Mouse (Mus musculus) heart, embryonic 11.5 days (tissue): Measurements from ENCODE around the gene Gapdhs. TPM values are rescaled to one million over a fixed set of nuclear protein-coding genes. Genes with fewer than 3 reads are reported as not detected.

Experiments used
- ATAC-seq: fragments of 200-750 bp; cut with Nextera tagmentation; replicated peaks from 2 replicates; pipeline ENCODE4 v1.8.0; 2017; ENCODE audit warnings: moderate library complexity; ENCODE audit not compliant: insufficient number of reproducible peaks, low FRiP score, low TSS enrichment
- H3K27ac ChIP-seq: fragments of 300-500 bp; sonication (generic); 2 replicates; pipeline ENCODE4 v1.5.1; 2014; ENCODE audit warnings: mild to moderate bottlenecking, low read depth, low read length
- H3K27me3 ChIP-seq: fragments of 300-500 bp; sonication (generic); 2 replicates; pipeline ENCODE4 v1.6.1; 2014; ENCODE audit warnings: mild to moderate bottlenecking, low read length, mixed read lengths; ENCODE audit not compliant: control insufficient read depth, insufficient read depth
- H3K36me3 ChIP-seq: fragments of 300-500 bp; sonication (generic); 2 replicates; pipeline ENCODE4 v1.6.1; 2014; ENCODE audit warnings: mild to moderate bottlenecking, low read length, moderate library complexity, mixed read lengths; ENCODE audit not compliant: control insufficient read depth, insufficient read depth
- H3K4me1 ChIP-seq: fragments of 300-500 bp; sonication (generic); 2 replicates; pipeline ENCODE4 v1.6.1; 2014; ENCODE audit warnings: low read length; ENCODE audit not compliant: control insufficient read depth, insufficient read depth
- H3K4me2 ChIP-seq: fragments of 300-500 bp; sonication (generic); 2 replicates; pipeline ENCODE4 v1.6.1; 2014; ENCODE audit warnings: mild to moderate bottlenecking, moderate library complexity
- H3K4me3 ChIP-seq: fragments of 300-500 bp; sonication (generic); 2 replicates; pipeline ENCODE4 v1.5.1; 2014; ENCODE audit warnings: low read depth, low read length
- H3K9ac ChIP-seq: fragments of 300-500 bp; sonication (generic); 2 replicates; pipeline ENCODE4 v1.6.1; 2014; ENCODE audit warnings: mild to moderate bottlenecking, low read depth, low read length, moderate library complexity
- H3K9me3 ChIP-seq: fragments of 300-500 bp; sonication (generic); replicated peaks from 2 replicates; pipeline ENCODE4 v1.6.1; 2016; ENCODE audit warnings: low read length; ENCODE audit not compliant: control insufficient read depth
- WGBS: fragments of 180-500 bp; shearing (Covaris S2); extraction: QIAGEN DNeasy Blood & Tissue Kit; methylation state at CpG from one replicate; pipeline ENCODE4 v1.1.7; 2014; ENCODE audit not compliant: insufficient replicate concordance; 5-methylcytosine and 5-hydroxymethylcytosine counted together
- polyA plus RNA-seq: library from polyadenylated mRNA; unstranded; fragments of >200 nt; fragmentation: Nextera tagmentation; extraction: Ambion mirVana; gene quantifications from 2 replicates; pipeline ENCODE4 v1.2.1, GENCODE M21; 2014

The Gapdhs gene
- polyA plus RNA-seq, 1 experiment from 2014 or later: 0.36 TPM

DNA sequence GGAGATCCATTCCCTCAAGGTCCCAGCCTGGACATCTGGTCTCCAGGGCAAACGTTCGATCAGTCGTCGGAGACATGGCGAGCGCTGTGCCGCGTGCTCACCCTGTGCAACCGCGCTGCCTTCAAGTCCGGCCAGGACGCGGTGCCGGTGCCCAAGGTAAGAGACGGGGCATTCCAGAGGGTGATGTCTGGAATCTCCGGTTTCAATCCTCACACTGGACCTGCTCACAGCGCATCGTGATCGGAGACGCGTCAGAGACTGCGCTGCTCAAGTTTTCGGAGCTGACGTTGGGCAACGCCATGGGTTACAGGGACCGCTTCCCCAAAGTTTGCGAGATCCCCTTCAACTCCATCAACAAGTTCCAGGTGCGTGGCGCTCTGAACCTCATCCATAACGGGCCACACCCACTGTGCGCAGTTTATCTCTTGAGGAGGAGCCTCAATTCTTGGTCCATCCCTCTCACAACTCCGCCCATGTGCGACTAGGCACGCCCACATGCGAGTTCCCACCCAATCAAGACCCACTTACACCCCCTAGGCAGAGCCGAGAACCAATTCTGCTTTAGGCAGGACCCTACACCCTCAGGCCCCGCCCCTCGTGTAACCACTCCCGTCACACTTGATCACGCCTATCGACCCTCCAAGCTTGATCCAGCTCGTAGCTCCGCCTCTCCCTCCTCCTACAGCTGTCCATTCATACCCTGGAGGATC, 26.3 kb downstream of the Gapdhs start:
- Histone ChIP-seq H3K4me3 (peak overlapping the region; percentile 26), H3K36me3 (no peaks in the 10 kb centered on the region), H3K27me3 (peaks cover 41% of the 10 kb centered on the region), H3K4me2 (peak overlapping the region; percentile 56), H3K9ac (no peak overlapping the region), H3K9me3 (no peaks in the 10 kb centered on the region), H3K27ac (no peak overlapping the region), H3K4me1 (no peaks in the 10 kb centered on the region)
- WGBS: 3% methylated on average over 43 of the region's 43 CpGs
- peak; percentile 88 for ATAC-seq

DNA sequence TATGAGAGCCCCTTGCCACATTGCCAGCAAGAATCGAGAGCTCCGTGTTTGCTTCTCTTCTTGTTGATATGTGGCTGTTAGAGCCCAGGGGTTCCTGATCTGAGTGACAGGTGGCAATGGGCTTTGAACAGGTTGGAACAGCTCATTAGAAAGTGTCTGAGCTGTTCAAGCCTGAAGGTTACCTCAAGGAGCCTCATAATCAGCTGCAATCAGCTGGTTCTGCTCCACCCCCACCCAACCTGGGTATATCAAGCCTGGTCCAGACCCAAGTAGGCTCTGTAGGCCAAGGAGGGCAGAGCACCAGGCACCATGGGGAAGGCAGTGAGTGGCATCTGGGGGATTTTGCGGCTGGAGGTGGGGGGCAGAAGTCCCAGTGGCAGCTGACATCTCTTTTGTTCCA, 31.5 kb downstream of the Gapdhs start, which contains the start of gene Atp4a:
Gene Atp4a (plus strand): TSS at position 268 of the 400 bp plus-strand sequence.
- Histone ChIP-seq H3K27ac (no peak within 1 kb of the TSS), H3K9ac (no peak within 1 kb of the TSS), H3K27me3 (peaks cover 24% of the 10 kb centered on the region), H3K9me3 (no peaks in the 10 kb centered on the region), H3K4me1 (peaks cover 8% of the 10 kb centered on the region), H3K36me3 (no peaks in the 10 kb centered on the region), H3K4me2 (no peak within 1 kb of the TSS), H3K4me3 (no peak within 1 kb of the TSS)
- ATAC-seq: no peak
- 75% methylated on average over 3 of the region's 3 CpGs for WGBS

DNA sequence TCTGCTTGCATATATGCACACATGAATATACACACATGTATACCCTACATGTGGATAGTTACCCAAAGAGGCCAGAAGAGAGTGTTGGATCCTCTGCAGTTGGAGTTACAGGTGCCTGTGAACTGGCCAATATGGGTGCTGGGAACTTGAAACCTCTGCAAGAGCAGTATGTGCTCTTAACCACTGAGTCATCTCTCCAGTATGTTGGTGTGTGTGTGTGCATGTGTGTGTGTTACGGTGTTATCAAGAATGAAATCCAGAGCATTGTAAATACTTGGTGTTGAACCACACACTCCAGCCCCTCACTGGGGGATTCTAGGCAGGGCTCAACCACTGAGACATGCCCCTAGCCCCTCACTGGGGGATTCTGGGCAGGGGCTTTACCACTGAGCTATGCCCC, 36.0 kb downstream of the Gapdhs start:
- no peak for ATAC-seq
- Histone ChIP-seq H3K27ac (no peak overlapping the region), H3K36me3 (no peaks in the 10 kb centered on the region), H3K4me1 (peaks cover 14% of the 10 kb centered on the region), H3K9me3 (no peaks in the 10 kb centered on the region), H3K9ac (no peak overlapping the region), H3K27me3 (no peaks in the 10 kb centered on the region; the same call in 1 of the 2 replicates), H3K4me3 (no peak overlapping the region), H3K4me2 (no peak overlapping the region)
- 81% methylated on average over 1 of the region's 1 CpGs for WGBS

DNA sequence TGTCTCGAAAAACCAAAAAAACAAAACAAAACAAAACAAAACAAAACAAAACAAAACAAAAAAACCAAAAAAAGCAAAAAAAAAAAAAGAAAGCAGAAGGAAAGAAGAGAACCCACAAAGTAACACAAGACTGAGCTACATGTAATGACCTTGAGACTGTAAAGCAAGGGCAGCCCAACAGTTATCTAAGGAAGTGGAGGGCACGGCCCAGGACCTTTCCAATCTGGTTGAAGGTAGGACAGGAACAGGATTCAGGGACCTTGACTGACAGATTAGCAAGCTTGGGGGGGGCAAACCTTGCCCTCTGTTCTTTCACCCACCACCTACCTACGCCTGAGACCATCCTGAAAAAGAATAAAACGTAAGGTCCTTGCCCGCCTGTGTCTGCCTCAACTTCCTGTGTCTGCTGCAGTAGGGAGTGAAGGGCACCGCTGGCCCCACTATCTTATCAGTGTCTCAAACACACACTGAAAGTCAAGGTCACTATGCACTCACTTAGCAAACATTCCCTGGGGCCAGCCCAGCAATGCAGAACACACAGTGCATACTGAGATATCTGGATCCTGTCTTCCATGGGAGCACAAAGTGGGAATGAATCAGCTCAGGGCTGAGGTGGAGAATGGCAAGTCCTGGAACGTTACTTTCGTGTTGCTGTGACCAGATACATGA, 37.1 kb downstream of the Gapdhs start:
- Histone ChIP-seq H3K4me2 (peak overlapping the region; percentile 23), H3K27me3 (no peaks in the 10 kb centered on the region), H3K9ac (no peak overlapping the region), H3K36me3 (no peaks in the 10 kb centered on the region), H3K27ac (peak overlapping the region; percentile 85), H3K4me3 (no peak overlapping the region), H3K4me1 (peaks cover 14% of the 10 kb centered on the region), H3K9me3 (no peaks in the 10 kb centered on the region)
- peak; percentile 80 for ATAC-seq
- WGBS: 31% methylated on average over 8 of the region's 8 CpGs

DNA sequence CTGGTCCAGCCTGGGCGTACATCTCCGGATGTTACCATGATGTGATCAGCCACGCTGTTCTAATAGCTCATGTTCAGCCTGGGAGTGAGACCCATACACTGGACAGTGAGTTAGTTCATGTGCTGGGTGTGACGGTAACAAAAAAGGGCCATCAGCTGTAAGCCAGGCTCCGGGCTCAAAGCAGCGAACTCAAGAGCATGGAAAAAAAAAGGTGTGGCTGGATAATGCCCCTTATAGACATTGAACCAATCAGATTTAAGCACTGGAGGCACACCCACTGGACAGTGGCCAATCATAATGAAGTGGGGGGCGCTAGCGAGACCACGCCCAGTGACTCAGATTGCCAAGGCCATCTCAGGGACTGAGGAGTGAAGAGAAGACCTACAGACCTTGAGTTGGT, 44.9 kb downstream of the Gapdhs start, which contains the start of gene 2200002J24Rik:
Gene 2200002J24Rik (plus strand): TSS at position 338 of the 400 bp plus-strand sequence.
- Histone ChIP-seq H3K4me3 (no peak within 1 kb of the TSS), H3K36me3 (no peaks in the 10 kb centered on the region), H3K4me2 (no peak within 1 kb of the TSS), H3K27me3 (no peaks in the 10 kb centered on the region), H3K9me3 (no peaks in the 10 kb centered on the region), H3K27ac (no peak within 1 kb of the TSS), H3K9ac (no peak within 1 kb of the TSS), H3K4me1 (no peaks in the 10 kb centered on the region)
- 33% methylated on average over 9 of the region's 9 CpGs for WGBS
- peak; percentile 57; the same call in 1 of the 2 replicates for ATAC-seq

DNA sequence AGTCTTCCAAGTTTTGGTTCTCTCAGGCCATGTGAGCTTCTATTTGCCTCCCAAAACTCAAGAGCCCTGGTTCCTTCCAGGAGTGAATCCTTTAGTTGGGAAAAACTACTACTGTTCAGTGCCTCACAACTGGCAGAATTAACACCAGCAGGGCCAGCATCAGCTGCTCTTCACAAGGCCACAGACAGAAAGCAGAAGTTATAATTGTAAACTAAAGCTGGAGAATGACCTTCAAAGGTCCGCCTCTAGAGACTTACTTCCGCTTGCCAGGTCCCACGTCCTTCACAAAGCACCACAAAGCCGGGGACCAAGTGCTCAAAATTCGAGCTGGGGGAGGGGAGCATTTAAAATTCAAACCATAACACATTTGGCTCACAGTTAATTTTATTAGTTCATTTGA, 45.4 kb downstream of the Gapdhs start:
- Histone ChIP-seq H3K27me3 (no peaks in the 10 kb centered on the region), H3K9ac (no peak overlapping the region), H3K4me3 (no peak overlapping the region), H3K27ac (no peak overlapping the region), H3K4me2 (no peak overlapping the region), H3K4me1 (no peaks in the 10 kb centered on the region), H3K36me3 (no peaks in the 10 kb centered on the region), H3K9me3 (no peaks in the 10 kb centered on the region)
- no peak for ATAC-seq
- WGBS: 63% methylated on average over 5 of the region's 5 CpGs

DNA sequence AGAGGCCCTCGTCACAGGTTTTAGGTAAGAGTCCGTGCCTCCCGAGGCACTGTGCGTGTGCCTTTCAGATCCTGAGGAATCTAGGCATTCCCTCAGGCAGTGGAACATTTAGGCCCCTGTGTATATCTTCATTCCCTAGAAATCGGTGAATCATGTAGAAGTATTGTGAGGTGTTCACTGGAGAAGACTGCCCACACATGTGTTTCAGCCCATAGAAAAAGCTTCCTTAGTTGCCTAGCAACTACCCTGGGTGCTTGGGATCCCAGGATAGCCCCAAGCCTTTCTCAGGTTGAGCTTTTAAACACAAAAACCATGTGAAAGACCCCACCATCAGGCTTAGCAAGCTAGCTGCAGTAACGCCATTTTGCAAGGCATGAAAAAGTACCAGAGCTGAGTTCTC, 55.2 kb downstream of the Gapdhs start:
- peaks cover 6% of the 10 kb centered on the region for H3K27me3 ChIP-seq
- H3K9ac ChIP-seq: no peak overlapping the region
- ATAC-seq: no peak
- 78% methylated on average over 6 of the region's 6 CpGs for WGBS
- H3K4me1 ChIP-seq: no peaks in the 10 kb centered on the region
- no peak overlapping the region for H3K4me3 ChIP-seq
- H3K27ac ChIP-seq: no peak overlapping the region
- H3K4me2 ChIP-seq: no peak overlapping the region
- no peaks in the 10 kb centered on the region for H3K36me3 ChIP-seq
- H3K9me3 ChIP-seq: no peaks in the 10 kb centered on the region

DNA sequence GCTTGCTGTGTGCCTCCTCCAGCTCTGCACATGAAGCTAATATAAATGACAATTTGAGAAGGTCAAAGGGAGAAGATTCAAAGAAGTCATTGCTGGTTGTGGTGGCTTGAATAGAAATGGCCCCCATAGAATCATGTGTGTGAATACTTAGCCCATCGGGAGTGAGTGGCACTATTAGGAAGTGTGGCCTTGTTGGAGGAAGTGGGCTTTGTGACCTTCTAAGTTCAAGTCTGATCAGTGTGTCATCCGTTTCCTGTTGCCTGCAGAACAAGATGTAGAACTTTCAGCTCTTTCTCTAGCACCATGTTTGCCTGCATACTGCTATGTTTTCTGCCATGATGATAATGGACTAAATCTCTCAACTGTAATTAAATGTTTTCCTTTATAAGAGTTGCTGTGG, 60.1 kb downstream of the Gapdhs start:
- Histone ChIP-seq H3K9ac (no peak overlapping the region), H3K4me2 (no peak overlapping the region), H3K9me3 (0 out of 2 replicates have a peak, but pooled peaks cover 2% of the 10 kb centered on the region), H3K36me3 (no peaks in the 10 kb centered on the region), H3K27ac (no peak overlapping the region), H3K4me1 (no peaks in the 10 kb centered on the region), H3K4me3 (no peak overlapping the region), H3K27me3 (peaks cover 6% of the 10 kb centered on the region)
- ATAC-seq: no peak
- WGBS: 58% methylated on average over 2 of the region's 2 CpGs
